Mouse (Mus musculus): ENCODE results near the gene Tor4a.

Tor4a gene

DNA sequence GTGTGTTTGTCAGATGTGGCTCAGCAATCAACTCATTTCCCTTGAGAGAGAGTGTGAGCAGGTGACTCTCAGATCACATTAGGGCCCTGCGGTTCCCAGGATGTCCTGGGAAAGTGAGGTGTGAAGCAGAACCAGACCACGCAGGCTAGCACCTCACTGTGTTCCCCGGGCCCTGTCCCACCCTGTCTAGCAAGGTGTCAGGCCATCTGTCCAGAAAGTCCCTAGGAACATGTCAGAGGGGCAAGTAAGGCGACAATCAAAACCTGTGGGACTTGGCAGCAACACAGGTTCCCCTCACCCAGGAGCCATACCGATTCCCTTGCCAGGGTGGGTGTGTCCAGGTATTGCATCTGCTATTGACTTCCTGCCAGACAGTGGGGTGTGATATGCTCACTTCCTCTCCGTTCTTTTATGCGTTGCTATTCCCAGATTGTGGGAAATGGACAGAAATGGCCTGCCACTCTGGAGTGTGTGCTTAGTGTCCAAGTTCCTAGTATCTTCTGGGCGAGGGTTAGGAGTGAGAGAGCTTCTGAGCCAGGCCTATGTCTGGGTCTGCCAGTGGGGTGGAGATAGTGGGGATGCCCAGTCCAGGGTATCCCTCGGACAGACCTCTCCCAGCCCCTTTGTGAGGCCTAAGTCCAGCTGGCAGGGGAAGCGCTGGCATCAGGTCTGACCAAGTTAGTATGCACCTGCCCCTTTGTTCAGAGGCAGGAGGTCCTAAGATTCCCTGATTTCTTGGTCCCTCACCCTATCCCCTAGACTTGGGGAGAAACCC, 26.2 kb downstream of the Tor4a start:
- no peak for DNase-seq (ENCODE audit: low read depth, low spot score)

DNA sequence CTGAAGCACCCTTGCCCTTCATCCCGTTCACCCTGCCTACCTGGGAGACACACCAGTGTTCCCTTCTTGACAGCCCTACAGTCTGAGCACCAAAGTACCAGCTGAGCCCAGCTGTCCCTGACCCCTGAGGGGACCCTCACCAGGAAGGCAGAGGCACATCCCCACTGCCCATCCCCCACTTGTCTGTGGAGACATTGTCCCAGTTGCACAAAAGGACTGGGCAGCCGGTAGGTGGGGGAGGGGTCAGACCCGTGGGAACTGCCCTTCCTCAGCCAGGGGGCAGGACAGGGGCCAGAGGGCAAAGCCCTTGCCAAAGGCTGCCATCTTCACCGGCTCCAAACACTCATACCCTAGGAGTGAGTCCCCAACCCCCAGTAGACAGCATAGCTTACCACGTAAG, 26.9 kb downstream of the Tor4a start:
- no peak for DNase-seq (ENCODE audit: low read depth, low spot score)

DNA sequence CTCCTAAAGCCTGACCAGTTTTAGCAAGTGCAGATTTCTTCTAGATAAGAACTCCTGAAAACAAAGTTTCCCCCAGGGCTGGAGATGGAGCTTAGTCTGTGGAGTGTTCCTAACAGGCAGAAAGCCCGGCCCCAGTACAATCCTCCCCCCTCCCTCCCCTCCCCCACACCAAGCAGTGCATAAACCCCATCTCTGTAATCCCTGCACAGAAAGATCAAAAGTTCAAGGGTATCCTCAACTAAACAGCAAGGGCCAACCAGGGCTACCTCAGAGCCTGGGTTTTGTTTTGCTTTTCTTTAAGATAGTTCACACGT, 28.1 kb downstream of the Tor4a start:
- DNase-seq (ENCODE audit: low read depth, low spot score) = peak; percentile 24

DNA sequence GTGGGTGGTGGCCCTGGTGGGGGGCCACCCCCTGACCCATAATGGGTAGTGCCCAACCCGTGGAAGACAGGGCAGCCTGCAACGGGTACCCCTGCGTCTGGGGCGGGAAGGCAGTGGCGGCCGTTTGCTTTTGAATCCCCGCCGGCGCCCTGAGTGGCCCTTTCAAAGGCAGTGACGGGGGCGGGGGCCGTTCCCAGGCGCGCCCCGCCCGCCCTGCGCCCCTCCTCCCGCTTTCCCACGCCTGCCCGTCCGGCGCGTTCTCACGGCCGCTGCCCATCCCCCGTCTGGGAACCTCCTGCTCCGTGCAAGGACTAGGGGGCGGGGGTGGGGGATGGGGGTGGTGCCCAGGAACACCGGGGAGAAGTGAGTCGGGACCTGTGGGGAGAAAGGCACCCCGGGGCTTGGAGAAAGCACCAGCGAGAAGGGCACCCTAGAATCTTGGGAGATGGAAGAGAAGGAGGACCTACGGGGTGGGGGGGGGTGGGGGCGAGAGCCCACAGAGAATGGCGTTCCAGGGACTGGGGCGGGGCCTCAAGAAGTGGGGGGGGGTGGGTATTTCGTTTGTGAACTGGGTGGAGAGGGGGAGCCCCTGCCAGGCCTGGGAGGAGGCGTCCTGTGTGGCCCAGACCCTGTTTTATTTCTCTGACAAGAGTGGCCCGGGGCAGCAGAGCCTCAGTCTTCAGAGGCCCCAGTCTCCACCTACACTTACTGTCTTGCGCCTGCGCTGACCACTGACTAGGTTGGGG, 28.6 kb downstream of the Tor4a start:
- DNase-seq (ENCODE audit: low read depth, low spot score) = peak; percentile 54

DNA sequence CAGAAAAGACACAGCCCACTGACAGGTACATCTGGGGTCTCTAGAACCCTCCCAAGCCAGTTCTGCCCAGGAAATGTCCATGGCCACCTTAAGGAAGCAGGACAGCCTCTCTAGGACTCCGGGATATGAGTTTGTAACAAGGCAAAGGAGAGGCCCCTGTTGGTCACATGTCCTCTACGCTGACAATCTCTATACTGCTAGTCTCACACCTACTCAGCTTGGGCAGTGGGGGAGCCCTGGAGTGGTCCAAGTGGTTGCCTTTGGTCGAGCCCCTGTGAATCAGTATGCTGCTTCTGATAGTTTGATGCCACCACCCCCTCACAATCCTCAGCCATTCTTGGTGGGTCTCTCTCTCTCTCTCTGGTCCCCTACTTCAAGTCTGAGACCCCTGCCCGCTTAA, 29.2 kb downstream of the Tor4a start:
- no peak for DNase-seq (ENCODE audit: low read depth, low spot score)

DNA sequence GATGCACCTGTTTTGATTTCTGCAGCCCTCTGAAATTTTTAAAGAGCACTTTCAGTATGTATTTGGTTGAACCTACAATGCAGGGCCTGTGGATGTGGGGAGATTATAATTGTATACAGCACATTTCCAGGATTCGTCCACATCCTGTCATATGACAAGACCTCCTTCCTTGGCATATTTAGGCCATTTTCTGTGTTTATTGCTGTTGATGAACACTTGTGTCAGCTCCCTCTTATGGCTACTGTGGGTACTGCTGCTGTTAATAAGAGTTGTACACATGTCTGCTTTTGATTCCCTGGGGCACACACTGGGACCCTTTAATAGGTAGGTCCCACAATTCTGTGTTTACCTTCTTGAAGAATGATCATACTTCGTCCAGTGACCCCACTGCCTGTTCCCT, 39.0 kb downstream of the Tor4a start:
- DNase-seq (ENCODE audit: low read depth, low spot score) = peak; percentile 71

DNA sequence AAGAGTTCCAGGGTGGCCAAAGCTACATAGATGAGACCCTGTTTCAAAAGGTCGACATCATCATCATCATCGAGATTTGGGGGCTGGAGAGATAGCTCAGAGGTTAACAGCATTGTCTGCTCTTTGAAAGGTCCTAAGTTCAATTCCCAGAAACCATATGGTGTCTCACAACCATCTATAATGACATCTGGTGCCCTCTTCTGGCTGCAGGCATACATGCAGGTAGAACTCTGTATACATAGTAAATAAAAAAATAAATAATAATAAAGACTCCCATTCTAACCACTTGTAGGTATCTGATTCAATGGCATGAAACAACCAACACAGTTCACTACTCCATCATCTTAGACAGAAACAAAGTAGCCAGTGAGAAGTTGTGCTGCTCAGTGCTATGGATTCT, 39.7 kb downstream of the Tor4a start:
- peak; percentile 51 for DNase-seq (ENCODE audit: low read depth, low spot score)

DNA sequence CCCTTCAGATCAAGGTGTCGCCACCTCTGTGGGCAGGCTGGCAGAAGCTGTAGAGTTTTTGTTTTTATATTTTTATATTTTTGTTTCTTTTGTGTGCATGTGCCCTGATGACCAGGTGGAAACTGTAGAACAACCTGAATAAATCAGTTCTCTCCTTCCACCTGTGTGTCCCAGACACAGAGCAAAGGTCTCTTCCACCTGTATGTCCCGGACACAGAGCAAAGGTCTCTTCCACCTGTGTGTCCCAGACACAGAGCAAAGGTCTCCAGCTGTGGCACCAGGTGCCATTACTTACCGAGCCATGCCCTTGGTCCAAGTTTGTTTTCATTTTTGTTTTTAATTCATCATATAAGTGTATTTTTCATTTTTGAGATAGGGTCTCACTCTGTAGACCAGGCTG, 40.5 kb downstream of the Tor4a start:
- no peak for DNase-seq (ENCODE audit: low read depth, low spot score)

DNA sequence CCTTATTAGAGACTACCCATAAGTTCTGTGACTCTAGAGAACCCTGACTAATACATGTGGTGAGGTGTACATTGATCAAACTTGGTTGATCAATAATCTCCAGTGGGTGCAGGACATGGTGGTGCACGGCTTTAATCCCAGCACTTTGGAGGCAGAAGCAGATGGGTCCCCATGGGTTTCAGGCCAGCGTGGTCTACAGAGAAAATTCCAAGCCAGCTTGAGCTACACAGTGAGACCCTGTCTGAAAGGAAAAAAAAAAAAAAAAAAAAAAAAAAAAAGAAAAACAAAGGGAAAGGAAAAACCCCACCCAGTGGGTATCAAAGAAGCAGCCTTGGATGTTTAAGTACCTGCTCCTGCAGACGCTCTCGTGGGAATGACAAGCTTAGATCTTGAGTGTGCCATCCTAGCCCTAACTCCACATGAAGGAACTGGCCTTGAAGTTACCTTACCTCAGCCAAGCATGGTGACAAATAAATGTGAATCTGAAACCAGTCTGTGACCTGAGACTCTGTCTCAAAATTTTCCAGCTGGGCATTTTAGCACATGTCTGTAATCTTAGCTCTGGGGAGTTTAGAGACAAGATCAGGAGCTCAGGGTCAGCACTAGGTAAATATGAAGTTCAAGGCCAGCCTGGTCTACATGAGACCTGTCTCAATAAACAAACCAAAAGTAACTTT, 45.3 kb downstream of the Tor4a start:
- DNase-seq (ENCODE audit: low read depth, low spot score) = no peak

DNA sequence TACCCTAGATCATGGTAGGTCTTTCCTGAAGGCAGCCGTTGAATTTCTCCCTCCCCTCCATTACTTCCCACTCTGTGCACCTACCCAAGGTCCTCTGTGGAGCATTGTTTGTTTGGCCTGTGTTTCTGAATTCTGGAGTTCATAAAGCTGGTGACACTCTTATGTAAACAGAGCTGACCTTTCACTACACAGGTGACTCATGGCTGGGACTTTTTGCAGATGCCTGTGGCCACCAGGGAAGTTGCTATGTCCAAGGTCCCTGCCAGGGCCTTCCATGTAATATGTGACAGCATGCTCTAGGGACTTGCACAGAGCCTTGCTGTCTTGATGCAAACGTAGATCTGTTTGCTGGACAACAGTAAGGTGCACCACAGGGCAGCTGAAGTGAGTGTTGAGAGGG, 47.0 kb downstream of the Tor4a start:
- no peak for DNase-seq (ENCODE audit: low read depth, low spot score)

DNA sequence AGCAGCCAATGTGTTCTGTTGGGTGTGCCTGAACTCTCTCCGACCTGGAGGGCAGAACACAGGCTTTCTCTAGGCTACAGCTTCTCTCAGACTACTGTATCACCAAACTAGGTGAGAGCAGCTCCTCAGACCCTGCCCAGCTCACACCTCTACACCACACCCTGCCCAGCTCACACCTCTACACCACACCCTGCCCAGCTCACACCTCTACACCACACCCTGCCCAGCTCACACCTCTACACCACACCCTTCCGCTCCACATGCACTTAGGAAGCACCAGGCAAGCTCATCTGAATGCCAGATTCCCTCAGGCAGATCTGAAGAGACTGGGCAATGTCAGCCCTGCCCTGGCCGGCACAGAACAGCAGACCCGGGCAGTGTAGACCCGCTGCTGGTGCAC, 48.8 kb downstream of the Tor4a start:
- no peak for DNase-seq (ENCODE audit: low read depth, low spot score)

DNA sequence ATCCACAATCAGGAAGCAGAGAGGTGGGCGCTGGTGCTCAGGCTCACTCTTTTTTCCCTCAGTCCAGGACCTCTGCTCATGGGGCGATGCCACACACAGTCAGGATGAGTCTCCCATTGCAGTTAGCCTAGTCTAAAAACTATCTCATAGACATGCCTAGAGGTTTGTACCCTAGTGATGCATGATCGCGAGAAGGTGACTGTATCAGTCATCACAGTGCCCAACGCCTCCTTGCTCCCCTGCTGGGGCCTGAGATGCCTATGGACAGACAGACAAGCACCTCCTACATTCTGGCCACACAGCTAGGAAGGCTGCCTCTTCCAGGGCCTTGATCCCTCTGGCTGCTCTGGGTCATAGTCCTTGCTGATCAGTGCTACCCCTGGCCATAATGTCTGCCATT, 49.3 kb downstream of the Tor4a start:
- DNase-seq (ENCODE audit: low read depth, low spot score) = no peak

DNA sequence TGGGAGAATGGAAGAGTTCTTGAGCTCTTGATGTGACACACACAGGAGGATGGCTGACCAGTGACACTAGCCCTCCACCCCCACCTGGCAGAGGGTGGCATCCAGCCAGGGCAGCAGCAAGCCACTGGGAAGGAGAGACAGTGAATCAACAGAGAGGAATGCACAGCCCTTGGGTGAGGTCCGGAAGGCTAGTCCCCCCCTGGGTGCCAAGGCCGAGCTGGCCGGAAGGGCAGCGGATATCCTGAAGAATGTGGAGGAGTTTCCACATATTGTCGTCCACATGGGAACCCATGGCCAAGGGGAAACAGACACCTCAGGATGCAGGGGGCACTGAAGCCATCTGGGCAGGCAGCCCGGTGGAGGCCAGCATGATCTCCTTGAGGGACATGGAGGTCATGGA, 51.3 kb downstream of the Tor4a start:
- no peak for DNase-seq (ENCODE audit: low read depth, low spot score)

Data from ZHBTc4 (cell line).